ENCODE assay signal across 18 mouse cellular contexts in the genomic region with DNA sequence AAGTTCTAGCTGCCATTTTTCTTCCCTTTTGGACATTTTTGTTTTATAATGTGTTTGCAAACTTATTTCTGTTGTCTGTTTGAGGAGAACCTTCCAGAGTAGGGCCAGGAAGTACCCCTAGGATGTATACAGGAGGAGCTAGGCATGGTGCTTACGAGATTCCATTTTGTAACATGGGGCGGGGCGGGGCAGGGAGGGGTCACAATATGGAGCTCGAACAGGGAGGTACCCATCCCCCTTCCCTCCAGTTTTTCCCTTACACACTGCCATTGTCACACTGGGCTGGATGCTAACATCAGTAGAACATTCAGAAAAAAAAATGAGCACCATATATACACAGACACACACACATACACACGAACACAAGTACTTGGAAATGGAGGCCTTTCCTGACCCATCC.
A peak's percentile ranks its signal among the peaks of the same experiment; 100 is the strongest.
DNase-seq lines count a peak whose midpoint lies in the region; ATAC-seq and TF ChIP-seq lines count a peak whose summit lies in the region.
"Had no signal": no experiment of that assay in that cellular context is flagged by ENCODE, and none has a peak within 500 bp of the region (broad histone marks: within the 10 kb centered on the region; RNA-seq: fewer than 3 reads in every experiment).

No protein-coding gene starts in this region.

- no peaks in the 10 kb centered on the region for H3K27me3 ChIP-seq in erythroblast, embryonic 14.5 days (ENCODE audit: control insufficient read depth)
- no peaks in the 10 kb centered on the region for H3K27me3 ChIP-seq in midbrain, embryonic 15.5 days (replicated peaks)
- H3K27me3 ChIP-seq in midbrain, embryonic 10.5 days (ENCODE audit: low read depth, poor library complexity, severe bottlenecking), result no peaks in the 10 kb centered on the region
- no peaks in the 10 kb centered on the region for H3K27me3 ChIP-seq in liver, embryonic 13.5 days
- H3K27me3 ChIP-seq in liver, postnatal 0 days (ENCODE audit: insufficient read depth, low read length), result no peaks in the 10 kb centered on the region
- no peaks in the 10 kb centered on the region for H3K27me3 ChIP-seq in embryonic facial prominence, embryonic 10.5 days (replicated peaks; ENCODE audit: low read depth, poor library complexity, severe bottlenecking)
- no peaks in the 10 kb centered on the region for H3K27me3 ChIP-seq in kidney, embryonic 15.5 days
- H3K27me3 ChIP-seq: hindbrain, embryonic 15.5 days had no signal

- TF ChIP-seq EP300 in liver, postnatal 0 days (IDR thresholded peaks at IDR 0.05; ENCODE audit: low read depth), result no peak

- peaks cover 71% of the 10 kb centered on the region for H3K36me3 ChIP-seq in erythroblast, embryonic 14.5 days (ENCODE audit: control insufficient read depth)
- H3K36me3 ChIP-seq in midbrain, embryonic 15.5 days (replicated peaks), result no peaks in the 10 kb centered on the region
- peaks cover 66% of the 10 kb centered on the region for H3K36me3 ChIP-seq in midbrain, embryonic 10.5 days
- peaks cover 17% of the 10 kb centered on the region for H3K36me3 ChIP-seq in liver, embryonic 13.5 days
- H3K36me3 ChIP-seq in liver, postnatal 0 days (replicated peaks; ENCODE audit: insufficient read depth, low read length), result peaks cover 27% of the 10 kb centered on the region
- H3K36me3 ChIP-seq in embryonic facial prominence, embryonic 10.5 days (replicated peaks), result peaks cover 67% of the 10 kb centered on the region
- peaks cover 31% of the 10 kb centered on the region for H3K36me3 ChIP-seq in kidney, embryonic 15.5 days

- 0 out of 2 replicates have a peak overlapping the region, but pooled peaks have one; percentile 45 for H3K27ac ChIP-seq in midbrain, embryonic 15.5 days
- H3K27ac ChIP-seq in midbrain, embryonic 10.5 days (replicated peaks), result no peak overlapping the region
- peak overlapping the region; percentile 99 for H3K27ac ChIP-seq in liver, embryonic 13.5 days
- 0 out of 2 replicates have a peak overlapping the region, but pooled peaks have one; percentile 22 for H3K27ac ChIP-seq in liver, postnatal 0 days (ENCODE audit: low read depth)
- H3K27ac ChIP-seq in embryonic facial prominence, embryonic 10.5 days (replicated peaks), result no peak overlapping the region
- H3K27ac ChIP-seq in kidney, embryonic 15.5 days, result no peak overlapping the region
- H3K27ac ChIP-seq: forebrain, embryonic 12.5 days; heart, adult 2 months; hindbrain, embryonic 15.5 days had no signal

- no peak for TF ChIP-seq CTCF in liver, postnatal 0 days (IDR thresholded peaks at IDR 0.05; ENCODE audit: low read depth)

- peaks cover 78% of the 10 kb centered on the region for H3K4me1 ChIP-seq in erythroblast, embryonic 14.5 days (ENCODE audit: control insufficient read depth)
- H3K4me1 ChIP-seq in midbrain, embryonic 15.5 days, result peaks cover 18% of the 10 kb centered on the region
- peaks cover 51% of the 10 kb centered on the region for H3K4me1 ChIP-seq in midbrain, embryonic 10.5 days
- peaks cover 68% of the 10 kb centered on the region for H3K4me1 ChIP-seq in liver, embryonic 13.5 days (replicated peaks)
- H3K4me1 ChIP-seq in liver, postnatal 0 days (ENCODE audit: insufficient read depth), result peaks cover 8% of the 10 kb centered on the region; the same call in 1 of the 2 replicates
- H3K4me1 ChIP-seq in embryonic facial prominence, embryonic 10.5 days, result peaks cover 17% of the 10 kb centered on the region
- H3K4me1 ChIP-seq in kidney, embryonic 15.5 days, result peaks cover 15% of the 10 kb centered on the region
- H3K4me1 ChIP-seq: hindbrain, embryonic 15.5 days had no signal

- 93% methylated on average over 5 of the region's 5 CpGs for WGBS in midbrain, embryonic 15.5 days
- 96% methylated on average over 5 of the region's 5 CpGs for WGBS in midbrain, embryonic 10.5 days
- 68% methylated on average over 5 of the region's 5 CpGs for WGBS in liver, embryonic 13.5 days (ENCODE audit: insufficient replicate concordance)
- 86% methylated on average over 5 of the region's 5 CpGs for WGBS in liver, postnatal 0 days (ENCODE audit: insufficient replicate concordance)
- 90% methylated on average over 5 of the region's 5 CpGs for WGBS in embryonic facial prominence, embryonic 10.5 days
- WGBS in kidney, embryonic 15.5 days, result 87% methylated on average over 5 of the region's 5 CpGs

- peaks cover 4% of the 10 kb centered on the region; the same call in 1 of the 2 replicates for H3K9me3 ChIP-seq in erythroblast, embryonic 14.5 days (ENCODE audit: control insufficient read depth, low read length)
- no peaks in the 10 kb centered on the region for H3K9me3 ChIP-seq in midbrain, embryonic 15.5 days
- H3K9me3 ChIP-seq in midbrain, embryonic 10.5 days (replicated peaks), result no peaks in the 10 kb centered on the region
- H3K9me3 ChIP-seq in liver, embryonic 13.5 days (replicated peaks), result no peaks in the 10 kb centered on the region
- no peaks in the 10 kb centered on the region for H3K9me3 ChIP-seq in liver, postnatal 0 days (ENCODE audit: low read length)
- no peaks in the 10 kb centered on the region; the same call in 1 of the 2 replicates for H3K9me3 ChIP-seq in embryonic facial prominence, embryonic 10.5 days
- H3K9me3 ChIP-seq in kidney, embryonic 15.5 days (replicated peaks), result no peaks in the 10 kb centered on the region
- H3K9me3 ChIP-seq: forebrain, embryonic 12.5 days; hindbrain, embryonic 15.5 days had no signal

- DNase-seq in midbrain, embryonic 10.5 days (ENCODE audit: low spot score), result no peak
- DNase-seq in liver, embryonic 13.5 days, result no peak
- no peak for DNase-seq in liver, postnatal 0 days
- no peak for DNase-seq in embryonic facial prominence, embryonic 10.5 days (ENCODE audit: low spot score)
- DNase-seq: adrenal gland, postnatal 10 days; cerebellum, adult 18-20 months; cerebellum, adult 9-11 months; cerebellum, postnatal 36 days; forebrain, postnatal 0 days; gastrocnemius, postnatal 14 days; heart, adult 2 months; heart, postnatal 10 days had no signal

- H3K4me3 ChIP-seq in erythroblast, embryonic 14.5 days (replicated peaks), result peak overlapping the region; percentile 71
- no peak overlapping the region for H3K4me3 ChIP-seq in midbrain, embryonic 15.5 days
- no peak overlapping the region for H3K4me3 ChIP-seq in midbrain, embryonic 10.5 days
- peak overlapping the region; percentile 66; the same call in 1 of the 2 replicates for H3K4me3 ChIP-seq in liver, embryonic 13.5 days (replicated peaks)
- no peak overlapping the region for H3K4me3 ChIP-seq in liver, postnatal 0 days (ENCODE audit: low read depth, low read length)
- H3K4me3 ChIP-seq in embryonic facial prominence, embryonic 10.5 days, result no peak overlapping the region
- H3K4me3 ChIP-seq in kidney, embryonic 15.5 days (replicated peaks), result no peak overlapping the region
- H3K4me3 ChIP-seq: forebrain, embryonic 12.5 days; heart, adult 2 months; hindbrain, embryonic 15.5 days had no signal

- no peak overlapping the region for H3K9ac ChIP-seq in midbrain, embryonic 15.5 days
- H3K9ac ChIP-seq in liver, embryonic 13.5 days, result peak overlapping the region; percentile 86; the same call in 1 of the 2 replicates
- no peak overlapping the region for H3K9ac ChIP-seq in liver, postnatal 0 days (replicated peaks)
- H3K9ac ChIP-seq in kidney, embryonic 15.5 days, result no peak overlapping the region
- H3K9ac ChIP-seq: forebrain, embryonic 12.5 days; forebrain, postnatal 0 days; hindbrain, embryonic 15.5 days had no signal

- no peak for ATAC-seq in erythroblast, adult 5-6 weeks (replicated peaks; ENCODE audit: low FRiP score, poor library complexity, severe bottlenecking)
- no peak for ATAC-seq in midbrain, embryonic 15.5 days (replicated peaks)
- ATAC-seq in liver, embryonic 13.5 days (ENCODE audit: low read depth), result peak; percentile 29
- no peak for ATAC-seq in liver, postnatal 0 days
- ATAC-seq in kidney, embryonic 15.5 days (replicated peaks; ENCODE audit: low FRiP score), result no peak
- ATAC-seq: forebrain, postnatal 0 days had no signal

- H3K4me2 ChIP-seq in midbrain, embryonic 15.5 days, result no peak overlapping the region
- H3K4me2 ChIP-seq in liver, embryonic 13.5 days, result peak overlapping the region; percentile 70
- H3K4me2 ChIP-seq in liver, postnatal 0 days (ENCODE audit: low read depth, low read length), result peak overlapping the region; percentile 64; the same call in 1 of the 2 replicates
- H3K4me2 ChIP-seq in kidney, embryonic 15.5 days, result no peak overlapping the region
- H3K4me2 ChIP-seq: forebrain, embryonic 12.5 days; hindbrain, embryonic 15.5 days had no signal

Comparison
In these comparisons a context has a peak if more than half of its experiments do, and no peak if none do; other contexts are left out.
1. H3K4me3 ChIP-seq: peak in erythroblast, embryonic 14.5 days (single experiment) and liver, embryonic 13.5 days (single experiment); none in midbrain, embryonic 15.5 days (single experiment), midbrain, embryonic 10.5 days (single experiment), liver, postnatal 0 days (single experiment), embryonic facial prominence, embryonic 10.5 days (single experiment) and kidney, embryonic 15.5 days (single experiment).
2. H3K27ac ChIP-seq: peak in midbrain, embryonic 15.5 days (single experiment), liver, embryonic 13.5 days (single experiment) and liver, postnatal 0 days (single experiment); none in midbrain, embryonic 10.5 days (single experiment), embryonic facial prominence, embryonic 10.5 days (single experiment) and kidney, embryonic 15.5 days (single experiment).
3. H3K4me2 ChIP-seq: peak in liver, embryonic 13.5 days (single experiment) and liver, postnatal 0 days (single experiment); none in midbrain, embryonic 15.5 days (single experiment) and kidney, embryonic 15.5 days (single experiment).